Mouse (Mus musculus) adrenal gland (tissue): ENCODE measurements around the gene Rpl36.

Experiments
- intact Hi-C: fragments of 180-260 bp; cut with DNase I; formaldehyde crosslinking; loops from one replicate; pipeline ENCODE4 v1.15.1; 2025
- long read RNA-seq, 2 experiments: library from polyadenylated mRNA; unstranded; transcript quantifications; one replicate each; pipeline ENCODE4 v2.0.0; 2020; ENCODE audit warnings: borderline replicate concordance in 1 of 2; ENCODE audit not compliant: insufficient replicate concordance in 1 of 2

Gene Rpl36
- long read RNA-seq, experiment 1, transcript Rpl36-201 (4 exons, 383 nt): major isoform, 528 of 553 reads
- long read RNA-seq, experiment 1, partial matches to known transcripts: 15 of 553 reads
- long read RNA-seq, experiment 1, other reads (novel, unspliced or antisense): 10 of 553 reads
- long read RNA-seq, experiment 2, transcript Rpl36-201 (4 exons, 383 nt): major isoform, 383 of 406 reads
- long read RNA-seq, experiment 2, partial matches to known transcripts: 20 of 406 reads
- long read RNA-seq, experiment 2, other reads (novel, unspliced or antisense): 3 of 406 reads

DNA sequence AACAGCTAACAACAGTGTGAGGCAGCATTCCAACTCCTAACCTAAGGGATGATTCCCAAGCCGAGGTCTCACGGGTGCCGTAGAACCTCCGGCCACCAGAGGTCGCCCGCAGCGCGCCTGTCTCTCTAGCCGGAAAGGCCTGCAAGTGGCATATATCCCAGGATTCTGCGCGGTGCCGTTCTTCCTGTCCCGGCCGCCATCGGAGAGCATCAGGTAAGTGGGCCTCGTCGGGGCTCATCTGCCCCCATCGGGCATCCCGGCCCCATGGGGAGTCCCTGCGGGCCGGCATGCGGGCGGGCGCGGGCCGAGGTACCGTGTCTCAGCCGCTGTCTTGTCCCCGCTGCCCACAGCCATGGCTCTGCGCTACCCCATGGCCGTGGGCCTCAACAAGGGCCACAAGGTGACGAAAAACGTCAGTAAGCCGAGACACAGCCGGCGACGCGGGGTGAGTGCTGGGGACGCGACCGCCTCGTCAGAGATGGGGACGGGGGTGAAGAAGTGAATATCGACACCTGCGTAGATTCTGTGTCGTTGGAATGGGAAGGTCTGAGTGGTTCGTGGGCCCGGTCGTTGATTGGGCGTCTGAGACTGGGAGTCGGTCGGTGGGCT lies at the start of gene Rpl36:
TSS of gene Rpl36 (plus strand) at position 181 of the 609 bp plus-strand sequence.
- intact Hi-C loops: loop anchor here (5.0 kb wide), 1 partner anchor 54 kb away; no protein-coding TSS in a partner anchor

- intact Hi-C loops: no loop called here
Observed at GRCm38 (mm10) chr17:56566293-56566692, 46.9 kb upstream of the Rpl36 start.

DNA sequence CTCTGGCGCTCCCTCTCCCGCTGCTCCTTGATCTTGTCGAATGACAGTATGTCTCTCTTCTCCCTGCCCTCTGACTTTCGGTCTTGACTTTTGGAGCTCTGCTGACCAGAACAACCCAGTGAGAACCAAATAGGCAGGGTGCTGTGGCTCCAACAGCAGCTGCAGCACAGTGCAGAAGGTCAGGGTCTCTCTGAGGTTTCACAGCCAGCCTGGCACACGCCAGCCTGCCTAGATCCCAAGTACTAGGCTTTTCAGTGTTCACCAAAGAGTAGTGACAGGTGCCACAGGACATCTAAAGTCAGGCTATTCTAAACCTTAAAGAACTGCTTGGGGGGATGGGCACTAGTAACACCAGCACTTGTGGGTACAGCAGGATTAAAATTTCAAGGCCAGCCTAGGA lies 46.3 kb upstream of the Rpl36 start:
- intact Hi-C loops: no loop called here

- intact Hi-C loops: no loop called here
Observed at GRCm38 (mm10) chr17:56567370-56567769, 45.8 kb upstream of the Rpl36 start.

DNA sequence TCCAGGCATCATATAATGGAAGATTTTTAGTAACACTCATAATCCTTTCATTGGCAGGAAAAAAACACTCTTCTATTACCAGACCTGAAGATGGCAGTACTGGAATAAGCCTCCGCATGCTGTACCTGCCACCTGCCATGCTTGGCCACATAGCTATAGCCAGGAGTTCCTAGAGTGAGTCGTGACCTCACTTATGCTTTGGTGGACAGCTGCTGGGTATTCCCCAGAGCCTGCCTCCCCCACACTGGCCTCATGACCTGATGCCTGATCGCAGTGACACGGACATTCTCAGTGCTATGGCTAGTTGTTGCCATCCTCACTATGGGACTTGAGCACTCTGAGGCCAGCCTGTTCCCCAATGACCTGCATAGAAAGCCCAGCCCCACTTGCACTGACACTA lies 42.9 kb upstream of the Rpl36 start:
- intact Hi-C loops: no loop called here

GRCm38 (mm10) chr17:56572154-56572553 lies 41.1 kb upstream of the Rpl36 start:
- intact Hi-C loops: no loop called here

GRCm38 (mm10) chr17:56572939-56573338 lies 40.3 kb upstream of the Rpl36 start:
- intact Hi-C loops: no loop called here

GRCm38 (mm10) chr17:56583071-56583470 lies 30.1 kb upstream of the Rpl36 start:
- intact Hi-C loops: no loop called here

- intact Hi-C loops: no loop called here
Observed at GRCm38 (mm10) chr17:56583611-56584256, 29.5 kb upstream of the Rpl36 start.

DNA sequence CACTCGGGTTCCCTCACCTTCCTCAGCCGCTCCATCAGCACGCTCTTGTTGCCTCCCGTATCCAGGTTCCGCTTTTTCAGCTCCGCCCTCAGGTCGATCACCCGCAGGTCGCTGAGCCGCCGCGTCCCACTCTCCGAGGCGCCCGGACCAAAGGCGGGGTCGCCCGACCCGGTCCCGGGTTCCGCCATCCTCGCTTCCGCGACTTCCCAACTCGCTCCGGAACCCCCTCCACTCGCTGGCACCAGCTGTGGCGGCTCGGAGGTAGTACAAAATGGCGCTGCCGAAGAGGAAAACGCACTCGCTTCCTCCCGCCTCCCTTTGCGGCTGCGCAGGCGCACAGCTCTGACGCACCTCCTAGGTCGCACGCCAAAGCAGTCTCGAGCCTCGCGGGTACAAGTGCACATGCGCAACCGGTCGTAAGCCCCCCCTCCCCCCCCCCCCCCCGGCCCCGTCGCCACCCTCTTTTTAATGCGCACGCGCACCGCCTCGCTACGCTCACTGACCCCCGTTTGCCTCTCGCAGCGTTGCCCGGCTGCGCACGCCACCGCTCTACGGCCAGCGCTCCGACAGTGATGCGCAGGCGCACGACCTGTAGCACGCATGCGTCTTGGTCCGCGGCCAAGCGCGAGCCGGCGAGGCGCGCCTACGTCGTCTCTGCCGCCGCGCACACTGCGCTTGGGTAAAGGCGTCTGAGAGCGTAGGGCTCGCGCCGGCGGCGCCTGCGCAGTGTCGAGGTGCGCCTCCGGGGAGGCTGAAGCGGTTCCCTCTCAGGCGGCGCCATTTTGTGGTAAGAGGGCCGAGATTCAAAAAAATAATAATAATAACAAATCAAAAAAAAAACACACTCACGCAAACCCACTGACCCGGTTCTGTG lies 28.7 kb upstream of the Rpl36 start, which contains the start of the genes Safb2 and Safb:
TSS of gene Safb2 (minus strand) at position 329 of the 874 bp plus-strand sequence.
TSS of gene Safb (plus strand) at position 569 of the 874 bp plus-strand sequence.
- intact Hi-C loops: no loop called here

DNA sequence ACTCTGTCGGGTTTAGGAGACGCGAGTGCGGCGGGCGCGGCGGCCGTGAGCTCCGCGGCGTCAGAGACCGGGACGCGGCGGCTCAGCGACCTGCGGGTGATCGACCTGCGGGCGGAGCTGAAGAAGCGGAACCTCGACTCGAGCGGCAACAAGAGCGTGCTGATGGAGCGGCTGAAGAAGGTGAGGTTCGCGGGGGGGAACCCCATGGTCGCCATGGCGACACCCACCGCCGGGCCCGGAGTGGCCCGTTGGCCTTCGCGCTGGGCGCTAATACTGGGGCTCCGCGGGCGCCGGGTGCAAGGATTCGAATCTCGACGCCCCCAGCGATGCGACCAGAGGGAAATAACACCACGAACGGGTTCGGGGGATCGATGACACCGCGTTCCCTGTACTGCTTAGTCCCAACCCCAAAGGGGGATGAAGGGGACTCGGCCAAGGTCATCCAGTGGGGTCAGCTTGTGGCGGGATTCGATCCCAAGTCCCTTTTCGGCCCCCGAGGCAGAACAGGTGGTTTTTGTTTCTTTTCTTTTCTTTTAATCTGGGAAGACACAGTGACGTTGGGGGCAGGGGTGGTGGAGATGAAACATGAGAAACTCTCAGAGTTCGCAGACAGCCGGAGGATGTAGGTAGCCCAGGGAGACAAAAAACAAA lies 27.9 kb upstream of the Rpl36 start:
- intact Hi-C loops: no loop called here

DNA sequence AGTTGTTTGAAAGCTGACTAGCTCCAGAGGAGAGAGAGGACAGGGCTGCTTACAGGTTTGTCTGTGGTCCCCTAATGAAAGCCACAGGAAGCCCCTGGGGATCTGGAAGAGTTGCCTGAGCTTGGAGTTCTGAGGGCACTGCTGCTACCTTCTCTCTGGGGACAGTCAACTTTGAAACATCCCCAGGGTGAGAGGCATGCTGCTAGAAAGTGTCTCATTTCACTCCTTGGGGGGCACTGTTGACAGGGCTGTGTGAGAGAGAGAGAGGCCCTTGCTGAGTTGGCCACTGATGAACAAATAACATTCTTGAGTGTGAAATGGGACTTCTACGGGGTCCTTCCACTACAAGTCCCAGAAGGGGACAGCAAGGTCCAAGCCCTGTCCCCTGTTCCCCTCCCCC lies 25.4 kb upstream of the Rpl36 start:
- intact Hi-C loops: no loop called here

DNA sequence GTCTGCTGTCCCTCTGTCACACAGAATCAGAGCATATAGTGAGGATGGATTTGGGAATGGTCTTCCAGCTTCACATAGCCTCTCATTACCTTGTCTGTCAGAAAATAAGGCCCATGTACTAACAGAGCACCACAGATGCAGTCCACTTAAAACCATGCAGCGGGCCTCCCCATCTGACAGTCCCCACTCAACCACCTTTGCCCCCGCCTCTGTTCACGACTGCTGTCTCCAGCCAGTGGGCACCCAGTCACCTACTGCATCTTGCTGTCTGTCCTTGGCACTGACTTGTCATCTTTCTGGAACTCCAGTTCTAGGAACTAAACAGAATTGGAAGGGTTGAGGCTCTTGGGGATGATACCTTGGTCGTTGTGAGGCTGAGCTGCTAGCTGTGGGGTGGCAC lies 24.3 kb upstream of the Rpl36 start:
- intact Hi-C loops: no loop called here

GRCm38 (mm10) chr17:56592553-56592952 lies 20.7 kb upstream of the Rpl36 start:
- intact Hi-C loops: no loop called here

- intact Hi-C loops: no loop called here
Observed at GRCm38 (mm10) chr17:56593527-56594271, 19.5 kb upstream of the Rpl36 start.

- intact Hi-C loops: no loop called here
Observed at GRCm38 (mm10) chr17:56603186-56604069, 9.8 kb upstream of the Rpl36 start.

- intact Hi-C loops: no loop called here
Observed at GRCm38 (mm10) chr17:56604070-56604380, 9.2 kb upstream of the Rpl36 start.

- intact Hi-C loops: no loop called here
Observed at GRCm38 (mm10) chr17:56604422-56604821, 8.8 kb upstream of the Rpl36 start.

- intact Hi-C loops: no loop called here
Observed at GRCm38 (mm10) chr17:56605431-56605830, 7.8 kb upstream of the Rpl36 start.
